Mouse (Mus musculus): ENCODE data around the gene Nectin3. TPM values are rescaled to one million over a fixed set of nuclear protein-coding genes. Genes with fewer than 3 reads are reported as not detected.

The Nectin3 gene
- total RNA-seq (2023): not detected

DNA sequence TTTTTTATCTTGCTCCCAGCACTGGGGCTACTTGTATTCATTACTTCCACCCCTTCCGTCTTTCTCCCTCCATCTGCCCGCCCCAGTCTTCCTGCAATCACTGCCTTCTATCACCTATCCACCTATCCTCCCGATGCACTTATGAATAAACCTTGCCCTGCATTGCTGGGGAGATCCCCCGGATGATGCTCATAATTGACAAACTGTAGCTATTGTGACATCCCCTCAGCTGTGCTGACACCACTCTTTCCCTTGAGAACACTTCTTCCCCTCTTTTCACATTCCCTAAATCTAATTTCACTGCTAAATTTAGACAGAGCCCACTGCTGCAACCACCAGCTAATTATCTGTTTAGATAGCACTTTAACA, at the start of gene Nectin3:
Gene Nectin3, minus strand, starts transcription at position 105 of the 369 bp plus-strand sequence.

